Mouse (Mus musculus): ENCODE results near the gene Rere.

The Rere gene

GRCm38 (mm10) chr4:150531869-150532268 lies 250.4 kb downstream of the Rere start:
- CTCF ChIA-PET: no interaction called here
- POLR2A ChIA-PET: interaction anchor here in 1 of 4 experiments (1.8 kb wide), 1 partner anchor 13 kb away, joined by 5 read pairs; no protein-coding TSS in a partner anchor

GRCm38 (mm10) chr4:150536821-150537510 lies 255.5 kb downstream of the Rere start:
- POLR2A ChIA-PET: interaction anchor here (0.6 to 3.5 kb wide), 11 partner anchors 8 to 88 kb away, joined by 3 to 16 read pairs (median 5); no protein-coding TSS in a partner anchor
- CTCF ChIA-PET: interaction anchor here (0.5 to 1.4 kb wide), 5 partner anchors 24 to 384 kb away, joined by 3 to 8 read pairs (median 3); no protein-coding TSS in a partner anchor

GRCm38 (mm10) chr4:150539846-150540245 lies 258.4 kb downstream of the Rere start:
- ChIA-PET CTCF (interaction anchor here in 1 of 4 experiments (0.7 kb wide), 1 partner anchor 1580 kb away, joined by 3 read pairs; no protein-coding TSS in a partner anchor), POLR2A (interaction anchor here in 3 of 4 experiments (0.8 to 1.3 kb wide), 3 partner anchors 22 to 168 kb away, joined by 3 read pairs; no protein-coding TSS in a partner anchor)

- ChIA-PET CTCF (interaction anchor here in 1 of 4 experiments (0.7 kb wide), 1 partner anchor 1579 kb away, joined by 3 read pairs; no protein-coding TSS in a partner anchor), POLR2A (interaction anchor here in 3 of 4 experiments (0.6 to 1.3 kb wide), 4 partner anchors 22 to 662 kb away, joined by 3 to 4 read pairs (median 3); no protein-coding TSS in a partner anchor)
Measured at GRCm38 (mm10) chr4:150540392-150541094, 259.1 kb downstream of the Rere start.

GRCm38 (mm10) chr4:150544231-150544630 lies 262.8 kb downstream of the Rere start:
- ChIA-PET CTCF (interaction anchor here in 1 of 4 experiments (0.6 kb wide), 1 partner anchor 37 kb away, joined by 3 read pairs; no protein-coding TSS in a partner anchor), POLR2A (interaction anchor here in 2 of 4 experiments (0.6 to 3.0 kb wide), 15 partner anchors 8 to 263 kb away, joined by 3 to 8 read pairs (median 3); partner anchors contain the start of gene Rere (in 1 of the 2))

GRCm38 (mm10) chr4:150544652-150545258 lies 263.3 kb downstream of the Rere start:
- CTCF ChIA-PET: interaction anchor here in 2 of 4 experiments (0.6 to 1.2 kb wide), 2 partner anchors 37 to 382 kb away, joined by 3 read pairs; no protein-coding TSS in a partner anchor
- POLR2A ChIA-PET: interaction anchor here in 3 of 4 experiments (0.6 to 3.0 kb wide), 20 partner anchors 7 to 79 kb away, joined by 3 to 8 read pairs (median 4); no protein-coding TSS in a partner anchor

- CTCF ChIA-PET: interaction anchor here in 3 of 4 experiments (0.6 to 1.2 kb wide), 3 partner anchors 175 to 383 kb away, joined by 3 read pairs; no protein-coding TSS in a partner anchor
- POLR2A ChIA-PET: interaction anchor here in 3 of 4 experiments (0.8 to 3.0 kb wide), 13 partner anchors 8 to 29 kb away, joined by 3 to 8 read pairs (median 5); no protein-coding TSS in a partner anchor
Measured at GRCm38 (mm10) chr4:150545775-150546174, 264.3 kb downstream of the Rere start.

- POLR2A ChIA-PET: interaction anchor here in 3 of 4 experiments (0.8 to 3.0 kb wide), 9 partner anchors 9 to 29 kb away, joined by 3 to 8 read pairs (median 6); no protein-coding TSS in a partner anchor
Measured at GRCm38 (mm10) chr4:150546296-150546695, 264.9 kb downstream of the Rere start.

GRCm38 (mm10) chr4:150549393-150549792 lies 267.9 kb downstream of the Rere start:
- CTCF ChIA-PET: interaction anchor here in 2 of 4 experiments (0.7 kb wide), 2 partner anchors 10 to 205 kb away, joined by 3 to 4 read pairs; no protein-coding TSS in a partner anchor
- POLR2A ChIA-PET: no interaction called here

More at GRCm38 (mm10) chr4:150546296-150546695, 264.9 kb downstream of the Rere start:
- CTCF ChIA-PET: interaction anchor here in 2 of 4 experiments (0.6 to 1.2 kb wide), 2 partner anchors 201 to 384 kb away, joined by 3 read pairs; no protein-coding TSS in a partner anchor

- ChIA-PET POLR2A (interaction anchor here in 2 of 4 experiments (0.7 to 1.1 kb wide), 3 partner anchors 17 to 27 kb away, joined by 3 read pairs; no protein-coding TSS in a partner anchor), CTCF (interaction anchor here in 1 of 4 experiments (0.6 kb wide), 1 partner anchor 798 kb away, joined by 3 read pairs; no protein-coding TSS in a partner anchor)
Measured at GRCm38 (mm10) chr4:150549989-150550716, 268.7 kb downstream of the Rere start.

GRCm38 (mm10) chr4:150551390-150551789 lies 269.9 kb downstream of the Rere start:
- POLR2A ChIA-PET: interaction anchor here in 3 of 4 experiments (1.1 to 1.5 kb wide), 4 partner anchors 11 to 28 kb away, joined by 3 to 6 read pairs (median 3); no protein-coding TSS in a partner anchor
- CTCF ChIA-PET: interaction anchor here in 1 of 4 experiments (0.8 kb wide), 1 partner anchor 145 kb away, joined by 3 read pairs; no protein-coding TSS in a partner anchor

- CTCF ChIA-PET: interaction anchor here in 1 of 4 experiments (0.7 kb wide), 1 partner anchor 842 kb away, joined by 3 read pairs; no protein-coding TSS in a partner anchor
- POLR2A ChIA-PET: interaction anchor here in 2 of 4 experiments (0.7 kb wide), 2 partner anchors 9 to 11 kb away, joined by 3 to 4 read pairs; no protein-coding TSS in a partner anchor
Measured at GRCm38 (mm10) chr4:150552751-150553600, 271.5 kb downstream of the Rere start.

- ChIA-PET CTCF (interaction anchor here in 2 of 4 experiments (0.6 to 2.1 kb wide), 4 partner anchors 28 to 644 kb away, joined by 3 to 8 read pairs (median 4); no protein-coding TSS in a partner anchor), POLR2A (interaction anchor here in 1 of 4 experiments (1.0 kb wide), 2 partner anchors 11 to 12 kb away, joined by 3 read pairs; no protein-coding TSS in a partner anchor)
Measured at GRCm38 (mm10) chr4:150555783-150556182, 274.3 kb downstream of the Rere start.

- POLR2A ChIA-PET: interaction anchor here in 1 of 4 experiments (0.9 to 1.8 kb wide), 4 partner anchors 9 to 87 kb away, joined by 3 to 8 read pairs (median 4); no protein-coding TSS in a partner anchor
Measured at GRCm38 (mm10) chr4:150556382-150557221, 275.2 kb downstream of the Rere start.

GRCm38 (mm10) chr4:150557289-150557688 lies 275.8 kb downstream of the Rere start:
- CTCF ChIA-PET: interaction anchor here in 1 of 4 experiments (0.6 kb wide), 2 partner anchors 97 to 369 kb away, joined by 4 to 6 read pairs; no protein-coding TSS in a partner anchor
- POLR2A ChIA-PET: interaction anchor here in 1 of 4 experiments (1.6 to 1.8 kb wide), 2 partner anchors 11 to 13 kb away, joined by 8 read pairs; no protein-coding TSS in a partner anchor

More at GRCm38 (mm10) chr4:150556382-150557221, 275.2 kb downstream of the Rere start:
- CTCF ChIA-PET: interaction anchor here in 3 of 4 experiments (0.5 to 2.1 kb wide), 4 partner anchors 18 to 483 kb away, joined by 3 to 8 read pairs (median 4); no protein-coding TSS in a partner anchor

All from embryonic stem cell, embryonic (primary cell).